Mouse (Mus musculus): ENCODE measurements around the gene Xrcc5. TPM values are rescaled to one million over a fixed set of nuclear protein-coding genes. Genes with fewer than 3 reads are reported as not detected.

Xrcc5 gene
- polyA plus RNA-seq, 1 experiment from 2014 or later, result 43.5 TPM

- peaks cover 10% of the 10 kb centered on the region; the same call in 1 of the 2 replicates for H3K36me3 ChIP-seq (ENCODE audit: control insufficient read depth, insufficient read depth, low read length)
- no peak for DNase-seq (ENCODE audit: low spot score)
- no peaks in the 10 kb centered on the region for H3K27me3 ChIP-seq (replicated peaks; ENCODE audit: control insufficient read depth, insufficient read depth, low read length)
- no peak overlapping the region for H3K4me2 ChIP-seq
- H3K4me1 ChIP-seq (replicated peaks; ENCODE audit: control insufficient read depth, insufficient read depth, low read length), result no peaks in the 10 kb centered on the region
- H3K27ac ChIP-seq (ENCODE audit: low read depth, low read length), result no peak overlapping the region
- 86% methylated on average over 5 of the region's 5 CpGs for WGBS
- no peak for ATAC-seq (replicated peaks; ENCODE audit: low FRiP score)
- H3K9me3 ChIP-seq (ENCODE audit: control insufficient read depth, low read length), result no peaks in the 10 kb centered on the region
- H3K9ac ChIP-seq (ENCODE audit: low read depth, low read length), result no peak overlapping the region
- H3K4me3 ChIP-seq (ENCODE audit: low read depth, low read length), result no peak overlapping the region
Measured at GRCm38 (mm10) chr1:72320759-72321158, 13.5 kb downstream of the Xrcc5 start.

GRCm38 (mm10) chr1:72323248-72323647, 16.0 kb downstream of the Xrcc5 start:
- no peak overlapping the region for H3K9ac ChIP-seq (ENCODE audit: low read depth, low read length)
- no peaks in the 10 kb centered on the region for H3K27me3 ChIP-seq (replicated peaks; ENCODE audit: control insufficient read depth, insufficient read depth, low read length)
- no peaks in the 10 kb centered on the region for H3K9me3 ChIP-seq (ENCODE audit: control insufficient read depth, low read length)
- H3K27ac ChIP-seq (ENCODE audit: low read depth, low read length), result no peak overlapping the region
- H3K4me3 ChIP-seq (ENCODE audit: low read depth, low read length), result no peak overlapping the region
- WGBS, result 94% methylated on average over 4 of the region's 4 CpGs
- peaks cover 10% of the 10 kb centered on the region; the same call in 1 of the 2 replicates for H3K36me3 ChIP-seq (ENCODE audit: control insufficient read depth, insufficient read depth, low read length)
- DNase-seq (ENCODE audit: low spot score), result no peak
- H3K4me2 ChIP-seq, result no peak overlapping the region
- H3K4me1 ChIP-seq (replicated peaks; ENCODE audit: control insufficient read depth, insufficient read depth, low read length), result no peaks in the 10 kb centered on the region
- no peak for ATAC-seq (replicated peaks; ENCODE audit: low FRiP score)

- Histone ChIP-seq H3K9ac (ENCODE audit: low read depth, low read length) (no peak overlapping the region), H3K9me3 (ENCODE audit: control insufficient read depth, low read length) (no peaks in the 10 kb centered on the region), H3K27me3 (replicated peaks; ENCODE audit: control insufficient read depth, insufficient read depth, low read length) (no peaks in the 10 kb centered on the region), H3K4me2 (no peak overlapping the region), H3K4me3 (ENCODE audit: low read depth, low read length) (no peak overlapping the region), H3K4me1 (replicated peaks; ENCODE audit: control insufficient read depth, insufficient read depth, low read length) (no peaks in the 10 kb centered on the region), H3K27ac (ENCODE audit: low read depth, low read length) (no peak overlapping the region), H3K36me3 (ENCODE audit: control insufficient read depth, insufficient read depth, low read length) (peaks cover 2% of the 10 kb centered on the region; the same call in 1 of the 2 replicates)
- DNase-seq (ENCODE audit: low spot score) (no peak), ATAC-seq (replicated peaks; ENCODE audit: low FRiP score) (no peak)
- 81% methylated on average over 11 of the region's 11 CpGs for WGBS
Measured at GRCm38 (mm10) chr1:72326162-72326821, 19.1 kb downstream of the Xrcc5 start.

- no peaks in the 10 kb centered on the region for H3K4me1 ChIP-seq (replicated peaks; ENCODE audit: control insufficient read depth, insufficient read depth, low read length)
- H3K4me2 ChIP-seq, result no peak overlapping the region
- no peaks in the 10 kb centered on the region for H3K27me3 ChIP-seq (replicated peaks; ENCODE audit: control insufficient read depth, insufficient read depth, low read length)
- no peak overlapping the region for H3K4me3 ChIP-seq (ENCODE audit: low read depth, low read length)
- ATAC-seq (replicated peaks; ENCODE audit: low FRiP score) (no peak), DNase-seq (ENCODE audit: low spot score) (no peak)
- no peaks in the 10 kb centered on the region for H3K9me3 ChIP-seq (ENCODE audit: control insufficient read depth, low read length)
- no peak overlapping the region for H3K27ac ChIP-seq (ENCODE audit: low read depth, low read length)
- H3K9ac ChIP-seq (ENCODE audit: low read depth, low read length), result no peak overlapping the region
- WGBS, result 91% methylated on average over 11 of the region's 11 CpGs
- H3K36me3 ChIP-seq (ENCODE audit: control insufficient read depth, insufficient read depth, low read length), result peaks cover 3% of the 10 kb centered on the region; the same call in 1 of the 2 replicates
Measured at GRCm38 (mm10) chr1:72334807-72335206, 27.6 kb downstream of the Xrcc5 start.

- no peak for ATAC-seq (replicated peaks; ENCODE audit: low FRiP score)
- no peak overlapping the region for H3K4me2 ChIP-seq
- no peak for DNase-seq (ENCODE audit: low spot score)
- no peaks in the 10 kb centered on the region for H3K27me3 ChIP-seq (replicated peaks; ENCODE audit: control insufficient read depth, insufficient read depth, low read length)
- WGBS, result 92% methylated on average over 8 of the region's 8 CpGs
- peaks cover 3% of the 10 kb centered on the region; the same call in 1 of the 2 replicates for H3K36me3 ChIP-seq (ENCODE audit: control insufficient read depth, insufficient read depth, low read length)
- no peak overlapping the region for H3K27ac ChIP-seq (ENCODE audit: low read depth, low read length)
- H3K4me1 ChIP-seq (replicated peaks; ENCODE audit: control insufficient read depth, insufficient read depth, low read length), result no peaks in the 10 kb centered on the region
- no peak overlapping the region for H3K4me3 ChIP-seq (ENCODE audit: low read depth, low read length)
- no peak overlapping the region for H3K9ac ChIP-seq (ENCODE audit: low read depth, low read length)
- no peaks in the 10 kb centered on the region for H3K9me3 ChIP-seq (ENCODE audit: control insufficient read depth, low read length)
Measured at GRCm38 (mm10) chr1:72336780-72337179, 29.6 kb downstream of the Xrcc5 start.

GRCm38 (mm10) chr1:72338341-72338740, 31.1 kb downstream of the Xrcc5 start:
- H3K4me1 ChIP-seq (replicated peaks; ENCODE audit: control insufficient read depth, insufficient read depth, low read length), result no peaks in the 10 kb centered on the region
- H3K27ac ChIP-seq (ENCODE audit: low read depth, low read length), result no peak overlapping the region
- no peak overlapping the region for H3K9ac ChIP-seq (ENCODE audit: low read depth, low read length)
- H3K4me2 ChIP-seq, result no peak overlapping the region
- DNase-seq (ENCODE audit: low spot score), result no peak
- no peak for ATAC-seq (replicated peaks; ENCODE audit: low FRiP score)
- H3K27me3 ChIP-seq (replicated peaks; ENCODE audit: control insufficient read depth, insufficient read depth, low read length), result no peaks in the 10 kb centered on the region
- no peaks in the 10 kb centered on the region for H3K9me3 ChIP-seq (ENCODE audit: control insufficient read depth, low read length)
- peaks cover 3% of the 10 kb centered on the region; the same call in 1 of the 2 replicates for H3K36me3 ChIP-seq (ENCODE audit: control insufficient read depth, insufficient read depth, low read length)
- WGBS, result 91% methylated on average over 5 of the region's 5 CpGs
- H3K4me3 ChIP-seq (ENCODE audit: low read depth, low read length), result no peak overlapping the region

GRCm38 (mm10) chr1:72347873-72348272, 40.7 kb downstream of the Xrcc5 start:
- H3K27ac ChIP-seq (ENCODE audit: low read depth, low read length), result no peak overlapping the region
- 71% methylated on average over 6 of the region's 6 CpGs for WGBS

GRCm38 (mm10) chr1:72354856-72355255, 47.6 kb downstream of the Xrcc5 start:
- WGBS, result 87% methylated on average over 2 of the region's 2 CpGs
- no peaks in the 10 kb centered on the region for H3K27me3 ChIP-seq (replicated peaks; ENCODE audit: control insufficient read depth, insufficient read depth, low read length)
- no peaks in the 10 kb centered on the region for H3K9me3 ChIP-seq (ENCODE audit: control insufficient read depth, low read length)
- H3K4me3 ChIP-seq (ENCODE audit: low read depth, low read length), result no peak overlapping the region
- H3K4me1 ChIP-seq (replicated peaks; ENCODE audit: control insufficient read depth, insufficient read depth, low read length), result no peaks in the 10 kb centered on the region
- ATAC-seq (replicated peaks; ENCODE audit: low FRiP score), result no peak
- H3K27ac ChIP-seq (ENCODE audit: low read depth, low read length), result no peak overlapping the region
- no peak overlapping the region for H3K9ac ChIP-seq (ENCODE audit: low read depth, low read length)
- H3K4me2 ChIP-seq, result no peak overlapping the region
- DNase-seq (ENCODE audit: low spot score), result no peak
- H3K36me3 ChIP-seq (ENCODE audit: control insufficient read depth, insufficient read depth, low read length), result peaks cover 4% of the 10 kb centered on the region; the same call in 1 of the 2 replicates

More at GRCm38 (mm10) chr1:72347873-72348272, 40.7 kb downstream of the Xrcc5 start:
- H3K4me2 ChIP-seq, result no peak overlapping the region
- no peak for DNase-seq (ENCODE audit: low spot score)
- no peaks in the 10 kb centered on the region for H3K4me1 ChIP-seq (replicated peaks; ENCODE audit: control insufficient read depth, insufficient read depth, low read length)
- ATAC-seq (replicated peaks; ENCODE audit: low FRiP score), result no peak
- H3K9ac ChIP-seq (ENCODE audit: low read depth, low read length), result no peak overlapping the region
- H3K36me3 ChIP-seq (ENCODE audit: control insufficient read depth, insufficient read depth, low read length), result peaks cover 10% of the 10 kb centered on the region; the same call in 1 of the 2 replicates
- H3K4me3 ChIP-seq (ENCODE audit: low read depth, low read length), result no peak overlapping the region
- no peaks in the 10 kb centered on the region for H3K9me3 ChIP-seq (ENCODE audit: control insufficient read depth, low read length)
- no peaks in the 10 kb centered on the region for H3K27me3 ChIP-seq (replicated peaks; ENCODE audit: control insufficient read depth, insufficient read depth, low read length)

GRCm38 (mm10) chr1:72358216-72358615, 51.0 kb downstream of the Xrcc5 start:
- no peak overlapping the region for H3K4me2 ChIP-seq
- WGBS, result 86% methylated on average over 2 of the region's 2 CpGs
- no peaks in the 10 kb centered on the region for H3K27me3 ChIP-seq (replicated peaks; ENCODE audit: control insufficient read depth, insufficient read depth, low read length)
- no peaks in the 10 kb centered on the region for H3K9me3 ChIP-seq (ENCODE audit: control insufficient read depth, low read length)
- no peak overlapping the region for H3K4me3 ChIP-seq (ENCODE audit: low read depth, low read length)
- H3K27ac ChIP-seq (ENCODE audit: low read depth, low read length), result no peak overlapping the region
- no peak overlapping the region for H3K9ac ChIP-seq (ENCODE audit: low read depth, low read length)
- H3K36me3 ChIP-seq (ENCODE audit: control insufficient read depth, insufficient read depth, low read length), result no peaks in the 10 kb centered on the region; the same call in 1 of the 2 replicates
- ATAC-seq (replicated peaks; ENCODE audit: low FRiP score) (no peak), DNase-seq (ENCODE audit: low spot score) (no peak)
- no peaks in the 10 kb centered on the region for H3K4me1 ChIP-seq (replicated peaks; ENCODE audit: control insufficient read depth, insufficient read depth, low read length)
